ENCODE assay signal across 10 mouse cellular contexts in genomic region chr17:22876316-22876715, GRCm38 (mm10). TPM values are rescaled to one million over a fixed set of nuclear protein-coding genes. Genes with fewer than 3 reads are reported as not detected.
DNase-seq lines count a peak whose midpoint lies in the region; ATAC-seq and TF ChIP-seq lines count a peak whose summit lies in the region.
"Had no signal": no experiment of that assay in that cellular context is flagged by ENCODE, and none has a peak within 500 bp of the region (broad histone marks: within the 10 kb centered on the region; RNA-seq: fewer than 3 reads in every experiment).

No protein-coding gene starts in this region.

- peak; percentile 7 for DNase-seq in lung, embryonic 14.5 days
- DNase-seq in lung, postnatal 25 days (ENCODE audit: low spot score) = no peak
- DNase-seq in NIH3T3 (ENCODE audit: low read depth) = peak; percentile 29
- DNase-seq in naive thymus-derived CD4-positive, alpha-beta T cell, adult 2 months (ENCODE audit: low read depth) = peak; percentile 90
- DNase-seq in retina, postnatal 1 day = no peak
- no peak for DNase-seq in urinary bladder, postnatal 14 days (ENCODE audit: low spot score)
- no peak for DNase-seq in urinary bladder, adult 18-20 months (ENCODE audit: low spot score in 2 of 2)
- DNase-seq: heart, postnatal 36 days had no signal

- no peak overlapping the region for H3K9ac ChIP-seq in lung, embryonic 14.5 days
- H3K9ac ChIP-seq in embryonic facial prominence, embryonic 12.5 days = no peak overlapping the region
- H3K9ac ChIP-seq: neural tube, embryonic 12.5 days had no signal

- ATAC-seq in lung, embryonic 14.5 days (ENCODE audit: insufficient read depth) = no peak
- 0 out of 2 replicates have a peak, but pooled peaks have one; percentile 64 for ATAC-seq in embryonic facial prominence, embryonic 12.5 days (ENCODE audit: insufficient number of reproducible peaks, insufficient read depth, low FRiP score, low TSS enrichment)

- no peaks in the 10 kb centered on the region for H3K27me3 ChIP-seq in lung, embryonic 14.5 days (ENCODE audit: insufficient read depth, low read length)
- H3K27me3 ChIP-seq in embryonic facial prominence, embryonic 12.5 days = no peaks in the 10 kb centered on the region
- H3K27me3 ChIP-seq: neural tube, embryonic 12.5 days had no signal

- 92% methylated on average over 20 of the region's 20 CpGs for WGBS in lung, embryonic 14.5 days
- 85% methylated on average over 20 of the region's 20 CpGs for WGBS in embryonic facial prominence, embryonic 12.5 days

- H3K9me3 ChIP-seq in lung, embryonic 14.5 days (ENCODE audit: low read depth, low read length) = no peaks in the 10 kb centered on the region
- H3K9me3 ChIP-seq in embryonic facial prominence, embryonic 12.5 days = peaks cover 7% of the 10 kb centered on the region; the same call in 1 of the 2 replicates

- H3K27ac ChIP-seq in lung, embryonic 14.5 days (ENCODE audit: low read depth) = no peak overlapping the region
- no peak overlapping the region for H3K27ac ChIP-seq in embryonic facial prominence, embryonic 12.5 days
- H3K27ac ChIP-seq: neural tube, embryonic 12.5 days had no signal

- H3K4me1 ChIP-seq in lung, embryonic 14.5 days (ENCODE audit: insufficient read depth) = no peaks in the 10 kb centered on the region
- H3K4me1 ChIP-seq in embryonic facial prominence, embryonic 12.5 days = no peaks in the 10 kb centered on the region
- H3K4me1 ChIP-seq: neural tube, embryonic 12.5 days had no signal

- H3K36me3 ChIP-seq in lung, embryonic 14.5 days (ENCODE audit: insufficient read depth) = no peaks in the 10 kb centered on the region
- no peaks in the 10 kb centered on the region for H3K36me3 ChIP-seq in embryonic facial prominence, embryonic 12.5 days
- H3K36me3 ChIP-seq: neural tube, embryonic 12.5 days had no signal

- no peak for TF ChIP-seq CTCF in lung, embryonic 14.5 days (IDR thresholded peaks at IDR 0.05; ENCODE audit: low read depth)

- H3K4me3 ChIP-seq in lung, embryonic 14.5 days (ENCODE audit: low read depth, low read length) = no peak overlapping the region
- H3K4me3 ChIP-seq in embryonic facial prominence, embryonic 12.5 days = no peak overlapping the region
- H3K4me3 ChIP-seq: neural tube, embryonic 12.5 days had no signal

- H3K4me2 ChIP-seq in lung, embryonic 14.5 days = no peak overlapping the region
- no peak overlapping the region for H3K4me2 ChIP-seq in embryonic facial prominence, embryonic 12.5 days (replicated peaks)
- H3K4me2 ChIP-seq: neural tube, embryonic 12.5 days had no signal

RNA-seq across cellular contexts. Expression of gene Zfp945, which starts 9.4 kb away (rescaled TPM):
- polyA plus RNA-seq in lung, embryonic 14.5 days (2014; fragmentation: Nextera tagmentation; extraction: Ambion mirVana) = 21.8 and 22.2 TPM in 2 replicates
- polyA plus RNA-seq in embryonic facial prominence, embryonic 12.5 days (2016; fragmentation: Nextera tagmentation; extraction: Ambion mirVana) = 27.6 and 29.2 TPM in 2 replicates

Comparison
In these comparisons a context has a peak if more than half of its experiments do, and no peak if none do; other contexts are left out.
1. DNase-seq: peak in lung, embryonic 14.5 days (single experiment), NIH3T3 (single experiment) and naive thymus-derived CD4-positive, alpha-beta T cell, adult 2 months (single experiment); none in lung, postnatal 25 days (single experiment), retina, postnatal 1 day (single experiment), urinary bladder, postnatal 14 days (single experiment) and urinary bladder, adult 18-20 months (0 of 2).